Comparison of ENCODE assay signal across 8 mouse cellular contexts in the genomic region with DNA sequence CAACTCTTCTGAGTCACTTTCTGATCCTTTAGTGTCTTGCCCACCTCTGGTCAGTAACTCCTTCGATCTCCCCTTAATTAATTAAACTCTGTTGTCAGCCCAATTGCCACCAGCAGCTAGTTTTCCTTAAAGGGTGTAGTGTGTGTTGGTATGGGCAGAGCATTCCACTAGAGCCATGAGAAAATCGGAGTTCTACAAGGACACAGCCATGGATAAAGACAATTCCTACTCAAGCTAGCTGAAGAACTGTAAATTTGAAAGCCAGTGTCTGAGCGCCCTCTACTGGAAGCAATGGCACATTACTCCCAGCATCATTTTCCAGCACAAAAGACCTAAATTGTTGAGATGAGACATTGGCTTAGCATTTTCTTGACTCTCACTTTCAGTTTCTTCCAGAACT. TPM values are rescaled to one million over a fixed set of nuclear protein-coding genes. Genes with fewer than 3 reads are reported as not detected.
DNase-seq lines count a peak whose midpoint lies in the region; ATAC-seq and TF ChIP-seq lines count a peak whose summit lies in the region.

No protein-coding gene starts in this region.

- no peaks in the 10 kb centered on the region for H3K79me2 ChIP-seq in myocyte (ENCODE audit: control insufficient read depth, insufficient read depth)

- no peak for ATAC-seq in midbrain, embryonic 11.5 days (ENCODE audit: low FRiP score)
- no peak for ATAC-seq in midbrain, embryonic 16.5 days
- 0 out of 2 replicates have a peak, but pooled peaks have one; percentile 34 for ATAC-seq in erythroid progenitor cell, adult 5-6 weeks (replicated peaks; ENCODE audit: low FRiP score, poor library complexity, severe bottlenecking)
- peak; percentile 64; the same call in 1 of the 2 replicates for ATAC-seq in hindbrain, embryonic 16.5 days

- 36% methylated on average over 3 of the region's 3 CpGs for WGBS in midbrain, embryonic 11.5 days
- 30% methylated on average over 3 of the region's 3 CpGs for WGBS in midbrain, embryonic 16.5 days
- 31% methylated on average over 3 of the region's 3 CpGs for WGBS in bone marrow, adult 2 months
- WGBS in hindbrain, embryonic 16.5 days = 36% methylated on average over 3 of the region's 3 CpGs
- 35% methylated on average over 3 of the region's 3 CpGs for WGBS in thymus, adult 2 months

- H3K9ac ChIP-seq in midbrain, embryonic 11.5 days (ENCODE audit: low read length) = no peak overlapping the region
- no peak overlapping the region for H3K9ac ChIP-seq in midbrain, embryonic 16.5 days (ENCODE audit: low read depth, low read length)
- no peak overlapping the region for H3K9ac ChIP-seq in hindbrain, embryonic 16.5 days (ENCODE audit: low read depth, low read length)

- no peak overlapping the region for H3K4me2 ChIP-seq in midbrain, embryonic 11.5 days
- no peak overlapping the region for H3K4me2 ChIP-seq in midbrain, embryonic 16.5 days (ENCODE audit: low read length)
- no peak overlapping the region for H3K4me2 ChIP-seq in hindbrain, embryonic 16.5 days (ENCODE audit: low read length)
- peak overlapping the region; percentile 43 for H3K4me2 ChIP-seq in myocyte (ENCODE audit: low read depth)

- H3K4me1 ChIP-seq in midbrain, embryonic 11.5 days (ENCODE audit: control insufficient read depth, insufficient read depth, low read length) = no peaks in the 10 kb centered on the region
- H3K4me1 ChIP-seq in midbrain, embryonic 16.5 days (ENCODE audit: control insufficient read depth, insufficient read depth, low read length) = no peaks in the 10 kb centered on the region
- H3K4me1 ChIP-seq in bone marrow, adult 2 months (ENCODE audit: control insufficient read depth, insufficient read depth, low read length) = no peaks in the 10 kb centered on the region
- H3K4me1 ChIP-seq in hindbrain, embryonic 16.5 days (ENCODE audit: control insufficient read depth, insufficient read depth, low read depth, low read length) = no peaks in the 10 kb centered on the region
- no peaks in the 10 kb centered on the region for H3K4me1 ChIP-seq in thymus, adult 2 months (replicated peaks; ENCODE audit: control insufficient read depth, insufficient read depth, low read length)

- TF ChIP-seq POLR2A in bone marrow, adult 2 months (IDR thresholded peaks at IDR 0.05; ENCODE audit: borderline replicate concordance, control insufficient read depth, low read depth, low read length) = no peak
- TF ChIP-seq POLR2A in myocyte (IDR thresholded peaks at IDR 0.05; ENCODE audit: insufficient read length, low read depth) = no peak
- TF ChIP-seq POLR2A in thymus, adult 2 months (IDR thresholded peaks at IDR 0.05; ENCODE audit: control insufficient read depth, extremely low read depth, insufficient read depth, low read length, poor library complexity) = no peak

- no peak overlapping the region for H3ac ChIP-seq in myocyte (ENCODE audit: control insufficient read depth, insufficient read length)

- peak; percentile 97 for DNase-seq in midbrain, embryonic 11.5 days (ENCODE audit: low spot score, missing footprints)
- DNase-seq in left cerebral cortex, postnatal 14 days (ENCODE audit: low spot score in 2 of 2) = peak; percentile 84 to 89
- peak; percentile 64 for DNase-seq in thymus, adult 2 months

- 0 out of 2 replicates have a peak, but pooled peaks have one; percentile 39 for TF ChIP-seq CTCF in bone marrow, adult 2 months (IDR thresholded peaks at IDR 0.05; ENCODE audit: control insufficient read depth, insufficient read depth, low read length)
- TF ChIP-seq CTCF in thymus, adult 2 months (IDR thresholded peaks at IDR 0.05; ENCODE audit: borderline replicate concordance, control insufficient read depth, extremely low read depth, insufficient read depth, low read length, poor library complexity) = no peak

- H3K4me3 ChIP-seq in midbrain, embryonic 11.5 days (ENCODE audit: low read depth, low read length) = no peak overlapping the region
- H3K4me3 ChIP-seq in midbrain, embryonic 16.5 days (ENCODE audit: low read depth, low read length) = no peak overlapping the region
- no peak overlapping the region for H3K4me3 ChIP-seq in bone marrow, adult 2 months (replicated peaks; ENCODE audit: control insufficient read depth, low read depth, low read length)
- H3K4me3 ChIP-seq in hindbrain, embryonic 16.5 days (ENCODE audit: low read length) = no peak overlapping the region
- H3K4me3 ChIP-seq in myocyte = no peak overlapping the region
- H3K4me3 ChIP-seq in thymus, adult 2 months (ENCODE audit: control insufficient read depth, insufficient read depth, low read length) = no peak overlapping the region

- H3K36me3 ChIP-seq in midbrain, embryonic 11.5 days (ENCODE audit: control insufficient read depth, insufficient read depth, low read length) = no peaks in the 10 kb centered on the region
- H3K36me3 ChIP-seq in midbrain, embryonic 16.5 days (ENCODE audit: control insufficient read depth, insufficient read depth, low read length) = no peaks in the 10 kb centered on the region
- no peaks in the 10 kb centered on the region for H3K36me3 ChIP-seq in hindbrain, embryonic 16.5 days (ENCODE audit: control insufficient read depth, insufficient read depth, low read length)
- no peaks in the 10 kb centered on the region for H3K36me3 ChIP-seq in myocyte (ENCODE audit: control insufficient read depth, insufficient read depth)
- H3K36me3 ChIP-seq in thymus, adult 2 months (ENCODE audit: control insufficient read depth, insufficient read depth, low read length) = no peaks in the 10 kb centered on the region

- H3K27ac ChIP-seq in midbrain, embryonic 11.5 days (ENCODE audit: low read depth, low read length) = no peak overlapping the region
- H3K27ac ChIP-seq in midbrain, embryonic 16.5 days (ENCODE audit: low read length) = no peak overlapping the region
- no peak overlapping the region for H3K27ac ChIP-seq in bone marrow, adult 2 months (ENCODE audit: control insufficient read depth, insufficient read depth, low read depth, low read length, poor library complexity)
- H3K27ac ChIP-seq in hindbrain, embryonic 16.5 days (ENCODE audit: low read depth, low read length) = no peak overlapping the region
- no peak overlapping the region for H3K27ac ChIP-seq in thymus, adult 2 months (ENCODE audit: control insufficient read depth, insufficient read depth, low read length)

- intact Hi-C loops in left cerebral cortex, postnatal 14 days (cut with DNase I) = loop anchor here (2.0 to 10.0 kb wide), 2 partner anchors 446 to 472 kb away; a partner anchor contains a TSS

- no peaks in the 10 kb centered on the region for H3K27me3 ChIP-seq in midbrain, embryonic 11.5 days (ENCODE audit: control insufficient read depth, insufficient read depth, low read length)
- H3K27me3 ChIP-seq in midbrain, embryonic 16.5 days (ENCODE audit: control insufficient read depth, insufficient read depth, low read depth, low read length) = no peaks in the 10 kb centered on the region; the same call in 1 of the 2 replicates
- peaks cover 3% of the 10 kb centered on the region; the same call in 1 of the 2 replicates for H3K27me3 ChIP-seq in hindbrain, embryonic 16.5 days (replicated peaks; ENCODE audit: control insufficient read depth, insufficient read depth, low read length)
- no peaks in the 10 kb centered on the region for H3K27me3 ChIP-seq in myocyte (ENCODE audit: control insufficient read depth, insufficient read depth, insufficient read length)
- H3K27me3 ChIP-seq in thymus, adult 2 months (ENCODE audit: control insufficient read depth, insufficient read depth, low read length) = no peaks in the 10 kb centered on the region

- no peaks in the 10 kb centered on the region for H3K9me3 ChIP-seq in midbrain, embryonic 11.5 days (ENCODE audit: control insufficient read depth, low read length)
- no peaks in the 10 kb centered on the region for H3K9me3 ChIP-seq in midbrain, embryonic 16.5 days (replicated peaks; ENCODE audit: control insufficient read depth, low read length, poor library complexity, severe bottlenecking)
- H3K9me3 ChIP-seq in hindbrain, embryonic 16.5 days (ENCODE audit: control insufficient read depth, low read length) = no peaks in the 10 kb centered on the region

TF ChIP-seq in myocyte, 11 proteins besides CTCF, POLR2A, EP300 and RAD21:
- TF ChIP-seq TCF3 (IDR thresholded peaks at IDR 0.05; ENCODE audit: insufficient read length, low read depth) (no peak), MAX (IDR thresholded peaks at IDR 0.05; ENCODE audit: low read depth) (no peak), E2F4 (IDR thresholded peaks at IDR 0.05; ENCODE audit: insufficient read depth) (no peak), MYOG (IDR thresholded peaks at IDR 0.05; ENCODE audit: control insufficient read depth in 1 of 3, insufficient read depth in 1 of 3, insufficient read length in 2 of 3, low read depth in 2 of 3) (no peak), USF1 (IDR thresholded peaks at IDR 0.05; ENCODE audit: low read depth) (no peak), SRF (IDR thresholded peaks at IDR 0.05; ENCODE audit: control insufficient read depth, insufficient read length, low read depth) (no peak), POLR2AphosphoS2 (IDR thresholded peaks at IDR 0.05; ENCODE audit: insufficient read length, low read depth) (no peak), CEBPB (IDR thresholded peaks at IDR 0.05; ENCODE audit: insufficient read depth, poor library complexity, severe bottlenecking) (no peak), TCF12 (IDR thresholded peaks at IDR 0.05; ENCODE audit: insufficient read depth, poor library complexity, severe bottlenecking) (no peak), MYOD1 (IDR thresholded peaks at IDR 0.05; ENCODE audit: control insufficient read depth in 1 of 3, insufficient read length in 2 of 3, low read depth in 2 of 3) (no peak), REST (IDR thresholded peaks at IDR 0.05; ENCODE audit: insufficient read depth, insufficient read length) (no peak)

RNA-seq across cellular contexts. Expression of a gene that starts 30.1 kb away (rescaled TPM):
- polyA plus RNA-seq in midbrain, embryonic 11.5 days (2014; fragmentation: Nextera tagmentation; extraction: Ambion mirVana) = 19.5 and 20.5 TPM in 2 replicates
- polyA plus RNA-seq in midbrain, embryonic 16.5 days (2015; fragmentation: Nextera tagmentation; extraction: Ambion mirVana) = 25.0 and 33.8 TPM in 2 replicates
- polyA plus RNA-seq in bone marrow, adult 2 months (2011; ENCODE audit: insufficient read depth, insufficient read length, low replicate concordance, missing spikeins) = 7.9 and 10.9 TPM in 2 replicates
- total RNA-seq in erythroid progenitor cell, adult 5-6 weeks (2015; ENCODE audit: low replicate concordance) = 5.0 and 10.5 TPM in 2 replicates
- 1.2 and 1.8 TPM in 2 replicates for total RNA-seq in erythroid progenitor cell, adult 5-6 weeks (2017; ENCODE audit: low replicate concordance)
- 40.7 and 41.5 TPM in 2 replicates for polyA plus RNA-seq in hindbrain, embryonic 16.5 days (2015; fragmentation: Nextera tagmentation; extraction: Ambion mirVana)
- 10 to 100 TPM; 40.7 to 45.2 TPM for total RNA-seq in left cerebral cortex, postnatal 14 days (2021)
- 41.6 TPM for polyA plus RNA-seq in myocyte (2012; fragmentation: generic; extraction: Trizol)
- 32.6 and 43.5 TPM in 2 replicates for polyA plus RNA-seq in thymus, adult 2 months (2012; rRNA removed)

Comparison
In these comparisons a context has a peak if more than half of its experiments do, and no peak if none do; other contexts are left out.
1. ATAC-seq: peak in erythroid progenitor cell, adult 5-6 weeks (single experiment) and hindbrain, embryonic 16.5 days (single experiment); none in midbrain, embryonic 11.5 days (single experiment) and midbrain, embryonic 16.5 days (single experiment).
2. Peak in every context shown above with its lines, with median percentiles within 50 percentile points of each other: DNase-seq.